Mouse (Mus musculus) gastrocnemius, adult 2 months (tissue): ENCODE data around the gene Eya2. TPM values are rescaled to one million over a fixed set of nuclear protein-coding genes. Genes with fewer than 3 reads are reported as not detected.

Source experiments
- DNase-seq: peaks from one replicate; pipeline ENCODE4 v3.0.0; 2022
- H3K27ac ChIP-seq: fragments of 200-600 bp; 2 replicates; pipeline ENCODE4 v1.8.1; 2022; ENCODE audit warnings: mild to moderate bottlenecking
- H3K4me3 ChIP-seq: fragments of 200-600 bp; 2 replicates; pipeline ENCODE4 v1.8.1; 2022; ENCODE audit warnings: mild to moderate bottlenecking, moderate library complexity
- CTCF ChIP-seq: fragments of 200-600 bp; IDR thresholded peaks from 2 replicates; pipeline ENCODE4 v1.8.1; 2022; ENCODE audit warnings: antibody characterized with exemption, mild to moderate bottlenecking, moderate library complexity
- intact Hi-C: fragments of 180-260 bp; cut with DNase I; formaldehyde crosslinking; loops from one replicate; pipeline ENCODE4 v1.15.1; 2025
- total RNA-seq, 2 experiments: library from RNA; stranded (reverse); gene quantifications; 2 replicates each; pipeline ENCODE4 v1.2.3; 2021

Gene Eya2
- total RNA-seq, 2 experiments from 2014 or later = 3.0 to 5.8 TPM

DNA sequence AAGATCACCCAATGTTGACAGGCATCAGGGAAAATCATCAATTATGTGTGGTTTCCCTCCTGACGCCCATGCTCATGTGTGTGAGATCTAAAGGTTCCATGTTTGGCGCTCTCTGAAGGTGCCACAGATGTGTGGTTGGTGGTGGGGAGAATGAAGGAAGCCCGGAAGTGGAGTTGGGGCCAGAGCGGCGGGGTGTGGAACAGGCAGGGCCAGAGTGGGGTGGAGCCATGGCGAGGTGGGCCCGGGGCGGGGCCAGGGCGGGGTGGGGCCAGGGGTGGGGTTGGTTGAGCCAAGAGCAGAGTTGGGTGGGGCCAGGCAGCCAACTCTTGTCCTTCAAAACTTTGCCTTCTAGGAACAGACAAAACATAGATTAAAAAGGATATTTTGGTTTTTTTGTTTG is 113.4 kb downstream of the Eya2 start:
- intact Hi-C loops = no loop called here
- TF ChIP-seq CTCF = no peak
- Histone ChIP-seq H3K4me3 (no peak overlapping the region), H3K27ac (no peak overlapping the region)
- DNase-seq = no peak

DNA sequence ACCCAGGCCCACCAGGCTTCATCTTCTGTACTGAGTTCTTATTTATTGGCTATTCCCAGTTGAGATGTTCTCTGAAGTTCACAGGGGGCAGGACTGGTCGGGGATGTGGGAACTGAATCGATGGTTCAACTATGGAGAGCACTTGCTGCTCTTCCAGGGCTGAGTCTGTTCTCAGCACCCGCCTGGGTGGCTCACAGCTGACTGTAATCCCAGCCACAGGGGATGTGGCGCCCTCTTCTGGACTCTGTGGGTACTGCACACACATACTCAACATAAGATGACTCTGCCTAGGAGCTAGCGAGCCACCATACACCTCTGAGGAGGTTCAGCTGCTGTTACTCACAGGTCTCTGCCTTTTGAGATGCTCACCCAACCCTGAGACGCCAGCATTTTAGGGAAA is 121.9 kb downstream of the Eya2 start:
- TF ChIP-seq CTCF = peak; percentile 53
- intact Hi-C loops = no loop called here
- no peak for DNase-seq
- Histone ChIP-seq H3K4me3 (no peak overlapping the region), H3K27ac (no peak overlapping the region)

DNA sequence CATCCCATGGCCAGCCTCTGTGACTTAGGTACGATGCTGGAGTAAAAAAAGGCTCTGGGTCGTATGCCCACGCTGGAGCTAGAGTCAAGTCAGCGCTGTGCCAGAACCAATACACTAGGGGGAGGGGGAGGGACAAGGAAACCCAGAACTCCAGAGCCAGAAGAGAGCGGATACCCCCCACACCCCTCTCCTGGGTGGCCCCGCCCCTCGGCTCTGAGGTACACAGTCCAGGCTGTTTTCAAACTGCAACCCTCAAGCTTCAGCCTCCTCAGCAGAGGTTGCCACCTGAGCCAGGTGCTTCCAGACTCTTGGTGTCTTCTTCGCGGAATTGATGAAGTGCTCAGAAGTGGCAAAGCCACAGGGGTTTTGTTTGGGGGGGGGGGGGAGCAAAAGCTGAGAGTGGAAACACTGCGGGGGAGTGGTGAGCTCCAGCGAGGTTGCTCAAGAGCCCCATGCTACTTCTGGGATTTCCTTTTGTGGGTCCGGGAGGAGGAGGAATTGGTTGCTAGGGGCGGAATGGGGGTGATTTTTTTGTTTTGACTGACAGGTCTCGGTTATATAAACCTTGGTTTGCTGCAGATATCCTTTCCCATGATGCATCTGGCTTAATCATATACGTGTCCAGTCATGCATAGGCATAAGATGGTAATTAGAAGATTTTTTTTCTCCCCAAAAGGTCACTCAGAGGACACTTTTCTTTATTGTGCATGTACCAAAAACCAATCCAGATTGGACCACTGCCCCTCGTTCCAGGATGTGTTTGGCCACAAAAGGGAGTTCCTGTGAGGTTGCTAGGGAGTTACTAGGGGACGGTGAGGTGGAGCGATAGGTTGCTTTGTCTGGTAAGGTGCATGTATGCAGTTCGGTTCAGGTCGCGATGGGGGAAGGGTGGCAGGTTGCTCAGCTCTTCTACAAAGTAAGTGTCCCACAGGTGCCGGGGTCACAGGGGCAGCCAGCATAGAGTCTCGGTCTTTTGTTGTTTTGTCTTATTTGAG is 122.6 kb downstream of the Eya2 start:
- no peak for DNase-seq
- no peak overlapping the region for H3K27ac ChIP-seq
- no peak overlapping the region for H3K4me3 ChIP-seq
- TF ChIP-seq CTCF = no peak
- intact Hi-C loops = no loop called here

DNA sequence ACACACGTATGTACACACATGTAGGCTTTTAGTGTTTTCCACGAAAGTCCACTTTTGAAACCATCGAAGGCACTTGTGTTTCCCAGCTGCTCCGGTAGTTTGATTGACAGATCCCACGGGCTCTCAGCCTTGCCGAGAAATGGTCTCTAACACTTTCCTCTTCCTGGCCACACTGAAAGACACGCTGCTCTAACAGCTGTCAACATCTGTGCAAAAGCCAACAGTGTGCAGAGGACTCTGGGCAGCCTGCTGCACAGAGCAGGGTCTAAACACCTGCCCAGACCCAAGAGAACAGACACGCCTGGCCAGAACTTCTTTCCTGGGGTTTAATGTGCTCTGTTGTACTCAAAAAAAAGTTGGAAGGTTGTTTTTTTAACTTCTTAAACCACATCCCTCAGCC is 124.5 kb downstream of the Eya2 start:
- no peak for TF ChIP-seq CTCF
- DNase-seq = no peak
- no peak overlapping the region for H3K4me3 ChIP-seq
- intact Hi-C loops = no loop called here
- H3K27ac ChIP-seq = no peak overlapping the region

DNA sequence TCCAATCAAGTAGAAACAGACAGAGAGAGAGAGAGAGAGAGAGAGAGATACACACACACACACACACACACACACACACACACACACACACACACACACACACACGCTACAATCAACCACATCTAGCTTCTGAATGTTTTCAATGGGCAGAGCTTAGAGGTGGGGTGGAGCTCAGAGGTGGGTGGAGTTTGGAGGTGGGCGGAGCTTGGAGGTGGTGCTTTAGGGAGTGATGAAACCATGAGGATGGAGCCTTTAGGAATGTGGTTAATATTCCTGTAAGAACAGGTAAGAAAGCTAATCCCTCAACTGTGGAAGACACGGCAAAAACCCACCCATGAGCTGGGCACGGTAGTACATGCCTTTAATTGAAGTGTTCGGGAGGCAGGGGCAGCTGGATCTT is 127.1 kb downstream of the Eya2 start:
- Histone ChIP-seq H3K4me3 (no peak overlapping the region), H3K27ac (no peak overlapping the region)
- no peak for TF ChIP-seq CTCF
- no peak for DNase-seq
- intact Hi-C loops = no loop called here

DNA sequence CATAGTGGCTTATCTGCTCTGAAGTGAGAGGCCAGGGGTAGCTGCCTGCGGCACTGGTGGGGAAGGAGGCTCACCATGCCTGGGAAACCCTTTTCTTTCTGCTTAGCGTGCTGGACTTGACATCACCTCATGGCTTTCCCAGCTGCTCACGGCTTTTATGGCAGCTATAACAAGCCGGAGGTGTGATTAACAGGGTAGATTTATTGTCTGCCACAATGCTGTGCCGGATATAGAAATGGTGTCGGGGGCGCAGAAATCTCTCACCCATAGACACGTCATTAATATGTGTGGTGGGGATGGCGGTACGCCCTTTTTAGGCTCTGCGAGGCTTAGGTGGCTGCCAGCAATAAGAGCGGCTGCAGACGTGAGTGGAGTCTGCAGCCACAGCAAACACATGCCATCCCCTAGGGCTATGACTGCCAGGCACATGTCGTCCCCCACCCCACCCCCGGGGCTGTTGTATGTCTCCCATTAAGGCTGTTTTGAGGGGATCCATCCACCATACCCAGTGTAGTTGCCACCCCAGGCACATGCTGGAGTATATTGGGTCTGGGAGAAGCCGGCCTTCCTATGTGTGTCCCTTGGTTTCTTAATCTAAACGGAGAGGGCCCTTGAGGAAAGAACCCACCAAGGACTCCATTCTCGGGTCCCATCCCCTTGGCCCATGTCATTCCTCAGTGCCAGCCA is 137.9 kb downstream of the Eya2 start:
- intact Hi-C loops = no loop called here
- Histone ChIP-seq H3K27ac (peak overlapping the region; percentile 82), H3K4me3 (no peak overlapping the region)
- DNase-seq = no peak
- TF ChIP-seq CTCF = no peak

DNA sequence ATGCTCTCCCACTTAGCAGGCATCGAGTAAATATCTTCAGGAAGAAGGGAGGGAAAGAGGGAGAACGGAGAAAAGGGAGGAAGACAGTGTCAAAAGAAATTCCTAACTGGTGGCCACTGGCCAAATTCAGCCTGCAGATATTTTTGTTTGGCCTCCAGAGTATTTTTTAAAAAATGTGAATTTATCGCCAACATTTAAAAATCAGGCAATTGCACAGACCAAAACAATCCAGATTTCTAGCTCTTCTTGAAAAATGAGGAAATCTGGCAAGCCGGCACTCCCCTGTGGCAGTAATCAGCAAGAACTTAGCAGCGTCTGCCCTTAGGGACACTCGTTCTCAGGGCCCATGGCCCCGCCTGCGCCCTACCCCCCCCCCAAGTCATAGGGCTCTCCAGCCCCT is 138.9 kb downstream of the Eya2 start:
- intact Hi-C loops = no loop called here
- no peak for TF ChIP-seq CTCF
- DNase-seq = peak; percentile 72
- Histone ChIP-seq H3K4me3 (no peak overlapping the region), H3K27ac (peak overlapping the region; percentile 82)

DNA sequence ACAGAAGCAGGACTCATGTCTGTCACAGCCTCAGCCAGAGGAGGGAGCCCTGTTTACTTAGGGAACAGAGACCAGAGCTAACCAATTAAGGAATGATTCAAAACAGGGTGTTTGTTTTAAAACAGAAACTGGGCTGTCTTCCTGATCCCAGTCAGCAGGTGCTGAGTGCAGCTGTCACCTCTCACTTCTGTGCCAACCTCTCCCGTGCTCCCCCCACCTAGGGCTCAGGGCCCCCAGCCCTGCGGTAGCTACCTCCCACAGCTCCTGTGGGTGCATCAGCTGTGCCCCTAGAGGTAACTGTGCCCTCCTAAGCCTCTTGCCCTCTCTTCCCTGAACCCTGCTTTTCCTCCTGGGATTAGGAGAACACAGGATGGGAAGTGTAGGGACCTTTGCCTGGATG is 141.5 kb downstream of the Eya2 start:
- H3K27ac ChIP-seq = 0 out of 2 replicates have a peak overlapping the region, but pooled peaks have one; percentile 20
- peak; percentile 0; the same call in 1 of the 2 replicates for TF ChIP-seq CTCF
- DNase-seq = no peak
- intact Hi-C loops = no loop called here
- H3K4me3 ChIP-seq = no peak overlapping the region

DNA sequence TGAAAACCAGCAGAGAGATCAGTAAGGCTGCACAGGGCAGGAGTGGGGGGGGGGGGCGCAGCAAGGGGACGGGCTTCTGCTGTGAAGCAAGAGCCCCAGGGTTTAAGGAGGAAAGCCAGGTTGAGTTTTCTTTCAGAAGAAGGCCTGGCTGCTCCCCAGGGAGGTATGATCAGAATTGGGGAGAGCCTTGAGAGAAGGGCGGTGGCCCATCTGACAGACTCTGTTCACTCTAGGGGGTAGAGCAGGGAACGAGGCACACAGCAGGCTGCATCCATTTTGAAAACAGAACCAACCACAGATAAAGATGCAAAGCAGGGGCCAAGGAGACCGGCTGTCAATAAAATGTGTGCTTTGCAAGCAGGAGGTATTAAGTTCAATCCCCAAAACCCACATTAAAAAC is 145.5 kb downstream of the Eya2 start:
- Histone ChIP-seq H3K4me3 (no peak overlapping the region), H3K27ac (peak overlapping the region; percentile 67)
- intact Hi-C loops = no loop called here
- no peak for DNase-seq
- TF ChIP-seq CTCF = no peak

DNA sequence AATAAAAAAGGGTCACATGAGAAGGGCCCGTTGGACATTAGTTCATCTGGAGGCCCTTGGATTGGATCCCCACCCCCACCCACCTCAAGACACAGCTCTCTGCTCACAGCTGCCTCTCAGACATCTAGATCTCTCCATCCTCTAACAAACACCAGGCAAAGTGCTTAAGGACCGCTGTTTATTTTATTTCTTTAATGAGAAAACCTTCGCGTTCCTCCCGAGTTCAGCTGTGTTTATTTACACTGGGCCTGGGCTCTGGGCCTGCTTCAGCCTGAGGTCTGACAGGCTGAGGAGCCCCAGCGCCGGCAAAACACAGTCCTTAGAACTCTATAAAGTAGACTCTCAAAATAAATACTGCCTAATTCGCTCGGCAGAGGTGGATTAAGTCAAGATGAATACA is 146.2 kb downstream of the Eya2 start:
- peak overlapping the region; percentile 72 for H3K27ac ChIP-seq
- intact Hi-C loops = no loop called here
- no peak overlapping the region for H3K4me3 ChIP-seq
- TF ChIP-seq CTCF = no peak
- DNase-seq = peak; percentile 34

DNA sequence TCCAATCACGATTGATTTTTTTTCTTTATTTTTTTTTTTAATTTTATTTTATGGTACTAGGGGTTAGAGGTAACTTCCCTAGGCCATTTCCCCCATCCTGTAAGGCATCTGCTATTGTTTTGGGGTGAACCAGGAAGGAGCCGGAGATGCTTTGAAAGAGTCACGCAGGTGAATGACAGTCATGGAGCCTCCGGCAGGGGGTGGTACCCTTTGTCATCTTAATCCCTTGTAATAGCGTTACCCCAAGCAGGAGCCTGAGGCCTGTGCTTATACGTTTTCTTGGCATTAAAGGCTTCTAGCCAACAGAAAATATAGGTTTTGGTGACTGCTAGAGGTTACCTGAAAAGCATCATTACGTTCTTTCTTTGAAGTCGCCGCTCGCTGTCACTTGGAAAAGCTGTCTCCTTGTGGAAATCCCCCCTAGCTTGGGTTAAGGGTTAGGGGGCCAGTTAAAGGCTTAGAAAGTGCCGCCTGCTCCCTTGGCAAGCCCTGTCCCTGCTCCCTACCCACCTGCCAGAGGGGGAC is 146.8 kb downstream of the Eya2 start:
- no peak for DNase-seq
- intact Hi-C loops = no loop called here

DNA sequence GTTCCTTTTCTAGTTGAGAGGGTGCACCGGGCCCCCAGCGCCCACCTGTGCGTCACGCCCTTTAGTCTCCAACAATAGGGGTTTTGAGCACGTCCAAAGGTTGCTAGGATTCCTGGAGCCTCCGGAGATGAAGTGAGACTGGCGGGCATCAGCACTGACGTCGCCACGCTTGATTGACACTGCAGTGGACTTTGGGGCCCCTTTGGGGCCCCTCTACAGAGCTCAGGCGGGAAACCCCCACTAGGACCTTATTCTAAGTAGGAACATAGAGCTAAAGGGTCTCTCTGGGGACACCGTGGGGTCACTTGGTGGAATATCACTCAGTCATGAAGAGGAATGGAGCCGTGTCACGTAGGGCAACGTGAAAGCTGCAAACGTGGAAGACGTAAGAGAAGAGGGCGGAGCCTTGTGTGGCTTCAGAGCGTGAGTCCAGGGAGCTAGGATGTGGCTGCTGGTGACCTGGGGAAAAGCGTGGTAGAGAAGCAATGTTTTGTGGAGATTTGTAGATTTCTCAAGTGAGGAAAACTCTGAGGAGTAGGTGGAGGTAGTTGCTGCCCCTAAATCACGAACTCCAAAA is 147.5 kb downstream of the Eya2 start:
- H3K4me3 ChIP-seq = no peak overlapping the region
- intact Hi-C loops = no loop called here
- no peak for DNase-seq
- H3K27ac ChIP-seq = peak overlapping the region; percentile 72; the same call in 1 of the 2 replicates
- TF ChIP-seq CTCF = no peak

More for the DNA sequence above, 146.8 kb downstream of the Eya2 start:
- Histone ChIP-seq H3K27ac (peak overlapping the region; percentile 72), H3K4me3 (no peak overlapping the region)
- TF ChIP-seq CTCF = no peak
